Mouse (Mus musculus): Measurements from ENCODE around the gene Plxna4. TPM values are rescaled to one million over a fixed set of nuclear protein-coding genes. Genes with fewer than 3 reads are reported as not detected.

Gene Plxna4
- polyA plus RNA-seq, 1 experiment from 2014 or later, result 2.3 TPM

GRCm38 (mm10) chr6:32158347-32158746 lies 429.6 kb downstream of the Plxna4 start:
- Histone ChIP-seq H3K27ac (no peak overlapping the region), H3K9ac (no peak overlapping the region), H3K27me3 (replicated peaks) (no peaks in the 10 kb centered on the region), H3K9me3 (no peaks in the 10 kb centered on the region), H3K4me2 (replicated peaks) (no peak overlapping the region), H3K4me1 (replicated peaks) (no peaks in the 10 kb centered on the region), H3K4me3 (replicated peaks) (no peak overlapping the region), H3K36me3 (no peaks in the 10 kb centered on the region)
- no peak for ATAC-seq
- 80% methylated on average over 1 of the region's 1 CpGs for WGBS

GRCm38 (mm10) chr6:32153170-32153569 lies 434.8 kb downstream of the Plxna4 start:
- H3K4me2 ChIP-seq (replicated peaks), result no peak overlapping the region
- H3K27me3 ChIP-seq (replicated peaks), result no peaks in the 10 kb centered on the region
- no peak overlapping the region for H3K9ac ChIP-seq
- H3K9me3 ChIP-seq, result no peaks in the 10 kb centered on the region
- ATAC-seq, result no peak
- no peak overlapping the region for H3K4me3 ChIP-seq (replicated peaks)
- no peak overlapping the region for H3K27ac ChIP-seq
- WGBS, result 84% methylated on average over 4 of the region's 4 CpGs
- no peaks in the 10 kb centered on the region for H3K36me3 ChIP-seq
- no peaks in the 10 kb centered on the region for H3K4me1 ChIP-seq (replicated peaks)

GRCm38 (mm10) chr6:32150836-32151235 lies 437.2 kb downstream of the Plxna4 start:
- Histone ChIP-seq H3K4me2 (replicated peaks) (no peak overlapping the region), H3K4me3 (replicated peaks) (no peak overlapping the region), H3K4me1 (replicated peaks) (no peaks in the 10 kb centered on the region), H3K27ac (no peak overlapping the region), H3K9ac (no peak overlapping the region), H3K36me3 (no peaks in the 10 kb centered on the region), H3K27me3 (replicated peaks) (no peaks in the 10 kb centered on the region), H3K9me3 (no peaks in the 10 kb centered on the region)
- WGBS, result 89% methylated on average over 4 of the region's 4 CpGs
- ATAC-seq, result no peak

- Histone ChIP-seq H3K27me3 (replicated peaks) (no peaks in the 10 kb centered on the region), H3K27ac (no peak overlapping the region), H3K9ac (no peak overlapping the region), H3K36me3 (no peaks in the 10 kb centered on the region), H3K4me3 (replicated peaks) (no peak overlapping the region), H3K9me3 (no peaks in the 10 kb centered on the region), H3K4me1 (replicated peaks) (no peaks in the 10 kb centered on the region), H3K4me2 (replicated peaks) (no peak overlapping the region)
- WGBS, result 79% methylated on average over 4 of the region's 4 CpGs
- ATAC-seq, result no peak
Observed at GRCm38 (mm10) chr6:32144771-32145170, 443.2 kb downstream of the Plxna4 start.

- ATAC-seq, result no peak
- 42% methylated on average over 3 of the region's 3 CpGs for WGBS
Observed at GRCm38 (mm10) chr6:32139537-32139936, 448.5 kb downstream of the Plxna4 start.

GRCm38 (mm10) chr6:32126914-32127313 lies 461.1 kb downstream of the Plxna4 start:
- H3K36me3 ChIP-seq, result no peaks in the 10 kb centered on the region
- H3K4me1 ChIP-seq (replicated peaks), result no peaks in the 10 kb centered on the region
- no peak overlapping the region for H3K4me3 ChIP-seq (replicated peaks)
- no peaks in the 10 kb centered on the region for H3K27me3 ChIP-seq (replicated peaks)
- no peak overlapping the region for H3K4me2 ChIP-seq (replicated peaks)
- no peak for ATAC-seq
- H3K9me3 ChIP-seq, result no peaks in the 10 kb centered on the region
- H3K27ac ChIP-seq, result no peak overlapping the region
- WGBS, result 74% methylated on average over 6 of the region's 6 CpGs
- H3K9ac ChIP-seq, result no peak overlapping the region

More at GRCm38 (mm10) chr6:32139537-32139936, 448.5 kb downstream of the Plxna4 start:
- no peaks in the 10 kb centered on the region for H3K4me1 ChIP-seq (replicated peaks)
- no peaks in the 10 kb centered on the region for H3K9me3 ChIP-seq
- H3K27ac ChIP-seq, result no peak overlapping the region
- no peaks in the 10 kb centered on the region for H3K36me3 ChIP-seq
- H3K4me2 ChIP-seq (replicated peaks), result no peak overlapping the region
- H3K4me3 ChIP-seq (replicated peaks), result no peak overlapping the region
- H3K27me3 ChIP-seq (replicated peaks), result no peaks in the 10 kb centered on the region
- H3K9ac ChIP-seq, result no peak overlapping the region

GRCm38 (mm10) chr6:32122584-32123265 lies 465.3 kb downstream of the Plxna4 start:
- Histone ChIP-seq H3K4me1 (replicated peaks) (no peaks in the 10 kb centered on the region), H3K27me3 (replicated peaks) (no peaks in the 10 kb centered on the region), H3K9ac (no peak overlapping the region), H3K27ac (no peak overlapping the region), H3K36me3 (no peaks in the 10 kb centered on the region), H3K4me3 (replicated peaks) (no peak overlapping the region), H3K9me3 (no peaks in the 10 kb centered on the region), H3K4me2 (replicated peaks) (no peak overlapping the region)
- 82% methylated on average over 4 of the region's 4 CpGs for WGBS
- ATAC-seq, result no peak

GRCm38 (mm10) chr6:32120931-32121330 lies 467.1 kb downstream of the Plxna4 start:
- Histone ChIP-seq H3K9ac (no peak overlapping the region), H3K4me1 (replicated peaks) (no peaks in the 10 kb centered on the region), H3K9me3 (no peaks in the 10 kb centered on the region), H3K27me3 (replicated peaks) (no peaks in the 10 kb centered on the region), H3K4me3 (replicated peaks) (no peak overlapping the region), H3K27ac (no peak overlapping the region), H3K36me3 (no peaks in the 10 kb centered on the region), H3K4me2 (replicated peaks) (no peak overlapping the region)
- ATAC-seq, result no peak
- 73% methylated on average over 1 of the region's 1 CpGs for WGBS

- H3K4me3 ChIP-seq (replicated peaks), result no peak overlapping the region
- no peak overlapping the region for H3K4me2 ChIP-seq (replicated peaks)
- 52% methylated on average over 2 of the region's 2 CpGs for WGBS
- H3K27ac ChIP-seq, result no peak overlapping the region
- H3K9me3 ChIP-seq, result no peaks in the 10 kb centered on the region
- no peaks in the 10 kb centered on the region for H3K27me3 ChIP-seq (replicated peaks)
- no peak overlapping the region for H3K9ac ChIP-seq
- no peaks in the 10 kb centered on the region for H3K36me3 ChIP-seq
- no peaks in the 10 kb centered on the region for H3K4me1 ChIP-seq (replicated peaks)
- ATAC-seq, result no peak
Observed at GRCm38 (mm10) chr6:32109207-32109606, 478.8 kb downstream of the Plxna4 start.

GRCm38 (mm10) chr6:32105547-32106275 lies 482.3 kb downstream of the Plxna4 start:
- Histone ChIP-seq H3K36me3 (no peaks in the 10 kb centered on the region), H3K4me3 (replicated peaks) (no peak overlapping the region), H3K9ac (no peak overlapping the region), H3K4me2 (replicated peaks) (no peak overlapping the region), H3K9me3 (no peaks in the 10 kb centered on the region), H3K4me1 (replicated peaks) (no peaks in the 10 kb centered on the region), H3K27me3 (replicated peaks) (no peaks in the 10 kb centered on the region), H3K27ac (no peak overlapping the region)
- ATAC-seq, result no peak
- WGBS, result 50% methylated on average over 9 of the region's 9 CpGs

Measured in intestine, embryonic 15.5 days (tissue).